Mouse (Mus musculus) thymus, postnatal 10 days (tissue): Measurements from ENCODE around the gene Klre1.
"Not testable (repeated sequence)": the region's sequence is repeated elsewhere in the genome, so short reads cannot be mapped to it uniquely, and the experiment has no call there.

ENCODE experiments used
- DNase-seq, 2 experiments: peaks; one replicate each; pipeline ENCODE4 v3.0.0; 2021; ENCODE audit warnings: low spot score in 2 of 2

Gene Klre1

DNA sequence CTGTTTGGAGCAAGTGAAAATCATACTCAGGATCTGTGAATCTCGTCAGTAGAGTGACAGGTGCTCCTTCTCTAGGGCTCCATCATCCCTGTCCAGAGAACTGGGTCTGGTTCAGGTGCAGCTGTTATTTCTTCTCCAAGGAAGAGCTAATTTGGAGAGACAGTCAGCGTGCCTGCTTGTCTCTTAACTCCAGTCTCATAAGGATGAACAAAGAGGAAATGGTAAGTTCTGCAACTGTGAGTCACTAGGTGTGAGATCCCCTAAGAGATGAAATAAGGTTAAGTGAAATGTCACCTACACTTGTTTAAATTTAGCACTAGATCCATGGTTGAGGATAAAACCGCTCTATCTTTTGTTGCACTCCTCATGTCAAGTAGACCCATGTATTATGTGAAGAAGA is 5.3 kb downstream of the Klre1 start:
- no peak for DNase-seq

DNA sequence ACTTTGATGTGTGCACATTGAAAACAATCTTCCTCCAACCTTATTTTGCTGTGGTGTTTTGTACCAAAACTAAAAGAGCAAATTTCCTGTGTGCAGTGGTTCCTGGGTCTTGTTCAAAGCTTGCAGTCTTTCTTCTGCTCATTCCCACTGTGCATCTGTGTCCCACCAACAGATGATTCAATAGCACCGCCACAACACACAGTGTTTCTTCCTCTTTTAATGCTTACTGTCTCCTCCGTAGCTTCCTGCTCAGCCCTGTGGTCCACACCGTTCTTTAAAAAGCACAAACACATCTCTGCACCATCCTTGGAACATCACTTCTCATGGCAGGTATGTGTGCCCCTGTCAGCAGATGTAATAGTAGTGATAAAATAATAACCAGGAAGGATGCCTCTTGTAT is 13.8 kb downstream of the Klre1 start, which contains the start of gene Klrd1:
TSS of gene Klrd1 (plus strand) at position 275 of the 400 bp plus-strand sequence.
- no peak for DNase-seq

DNA sequence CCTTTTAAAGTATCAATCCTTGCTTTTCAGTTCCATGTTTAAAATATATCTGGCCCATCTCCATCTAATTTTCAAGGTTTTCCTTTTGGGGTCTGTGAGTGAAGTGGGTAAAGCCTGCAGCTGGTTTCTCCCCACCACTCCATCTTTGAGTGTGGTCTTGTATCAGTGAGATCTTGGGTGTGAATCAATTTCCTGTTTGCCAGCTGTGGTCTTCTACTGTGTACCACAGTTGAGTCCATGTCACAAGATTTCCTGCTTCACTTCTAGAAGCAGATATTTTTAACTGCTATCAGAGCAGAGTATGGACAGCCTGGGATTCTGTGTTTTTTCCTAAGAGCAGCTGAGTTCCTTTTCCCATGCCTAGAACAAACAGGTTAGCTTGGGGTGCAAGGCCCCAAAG is 30.7 kb downstream of the Klre1 start:
- DNase-seq, result no peak

DNA sequence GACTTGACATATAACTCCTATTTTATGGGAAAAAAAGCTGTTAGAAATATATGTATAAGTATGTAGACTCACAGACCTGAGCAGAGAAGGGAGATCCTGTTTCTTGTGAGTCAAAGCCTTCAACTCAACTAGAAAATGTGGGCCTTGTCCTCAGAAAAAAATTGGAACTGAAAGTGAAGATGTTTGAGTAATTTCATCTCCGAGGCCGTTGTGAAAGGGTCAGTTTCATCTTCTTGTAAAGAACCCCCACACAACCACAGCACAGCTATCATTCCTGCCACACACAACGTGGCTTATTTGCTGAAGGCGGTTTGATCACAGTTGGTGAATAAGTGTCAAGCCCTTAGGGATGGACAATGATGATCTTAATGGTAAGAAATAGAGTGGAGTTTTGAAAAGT is 46.0 kb downstream of the Klre1 start, which contains the start of gene Klrk1:
TSS of gene Klrk1 (minus strand) at position 130 of the 400 bp plus-strand sequence.
- no peak for DNase-seq

DNA sequence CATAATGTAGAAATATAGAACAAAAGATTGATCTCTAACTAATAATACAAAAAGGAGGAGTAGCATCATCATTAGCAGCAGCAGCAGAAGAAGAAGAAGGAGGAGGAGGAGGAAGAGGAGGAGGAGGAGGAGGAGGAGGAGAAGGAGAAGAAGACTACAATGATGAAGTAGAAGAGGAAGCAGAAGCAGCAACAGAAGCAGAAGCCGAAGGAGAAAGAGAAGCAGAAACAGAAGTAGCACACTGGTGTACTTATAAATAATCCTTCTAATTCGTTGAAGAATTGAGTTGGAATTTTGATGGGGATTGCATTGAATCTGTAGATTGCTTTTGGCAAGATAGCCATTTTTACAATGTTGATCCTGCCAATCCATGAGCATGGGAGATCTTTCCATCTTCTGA is 53.3 kb downstream of the Klre1 start:
- not testable (repeated sequence) for DNase-seq
